Mouse (Mus musculus): Measurements from ENCODE around the gene Ddx5. TPM values are rescaled to one million over a fixed set of nuclear protein-coding genes. Genes with fewer than 3 reads are reported as not detected.
"Not testable (repeated sequence)": the region's sequence is repeated elsewhere in the genome, so short reads cannot be mapped to it uniquely, and the experiment has no call there.

Gene Ddx5
- polyA plus RNA-seq, 1 experiment from 2014 or later: 515 TPM

- Histone ChIP-seq H3K4me1 (ENCODE audit: control insufficient read depth, insufficient read depth, low read length) (peaks cover 14% of the 10 kb centered on the region), H3K9me3 (ENCODE audit: control insufficient read depth, low read length) (no peaks in the 10 kb centered on the region), H3K27ac (ENCODE audit: low read depth, low read length) (no peak overlapping the region), H3K4me3 (ENCODE audit: low read depth, low read length) (no peak overlapping the region), H3K36me3 (ENCODE audit: control insufficient read depth, insufficient read depth, low read length) (peaks cover 26% of the 10 kb centered on the region), H3K9ac (ENCODE audit: low read length) (no peak overlapping the region), H3K27me3 (ENCODE audit: control insufficient read depth, insufficient read depth, low read length) (no peaks in the 10 kb centered on the region), H3K4me2 (no peak overlapping the region)
- WGBS: 93% methylated on average over 2 of the region's 2 CpGs
- DNase-seq (ENCODE audit: low spot score, missing footprints) (no peak), ATAC-seq (ENCODE audit: low FRiP score) (no peak)
Observed at GRCm38 (mm10) chr11:106784476-106784875, 4.5 kb downstream of the Ddx5 start.

- H3K9me3 ChIP-seq (ENCODE audit: control insufficient read depth, low read length): no peaks in the 10 kb centered on the region
- peaks cover 16% of the 10 kb centered on the region for H3K4me1 ChIP-seq (ENCODE audit: control insufficient read depth, insufficient read depth, low read length)
- no peak overlapping the region for H3K4me3 ChIP-seq (ENCODE audit: low read depth, low read length)
- no peak overlapping the region for H3K4me2 ChIP-seq
- WGBS: 85% methylated on average over 9 of the region's 9 CpGs
- no peak overlapping the region for H3K27ac ChIP-seq (ENCODE audit: low read depth, low read length)
- H3K9ac ChIP-seq (ENCODE audit: low read length): no peak overlapping the region
- no peak for ATAC-seq (ENCODE audit: low FRiP score)
- DNase-seq (ENCODE audit: low spot score, missing footprints): peak; percentile 87
- H3K36me3 ChIP-seq (ENCODE audit: control insufficient read depth, insufficient read depth, low read length): peaks cover 26% of the 10 kb centered on the region
- H3K27me3 ChIP-seq (ENCODE audit: control insufficient read depth, insufficient read depth, low read length): no peaks in the 10 kb centered on the region
Observed at GRCm38 (mm10) chr11:106782841-106783764, 5.9 kb downstream of the Ddx5 start.

GRCm38 (mm10) chr11:106782271-106782670 is 6.7 kb downstream of the Ddx5 start:
- DNase-seq (ENCODE audit: low spot score, missing footprints); H3K27ac ChIP-seq (ENCODE audit: low read depth, low read length); H3K9ac ChIP-seq (ENCODE audit: low read length); H3K27me3 ChIP-seq (ENCODE audit: control insufficient read depth, insufficient read depth, low read length); H3K4me3 ChIP-seq (ENCODE audit: low read depth, low read length); ATAC-seq (ENCODE audit: low FRiP score); H3K9me3 ChIP-seq (ENCODE audit: control insufficient read depth, low read length); H3K4me2 ChIP-seq: not testable (repeated sequence)
- Histone ChIP-seq H3K36me3 (ENCODE audit: control insufficient read depth, insufficient read depth, low read length) (peaks cover 26% of the 10 kb centered on the region), H3K4me1 (ENCODE audit: control insufficient read depth, insufficient read depth, low read length) (peaks cover 16% of the 10 kb centered on the region)
- WGBS: 91% methylated on average over 7 of the region's 7 CpGs

- no peak overlapping the region for H3K27ac ChIP-seq (ENCODE audit: low read depth, low read length)
- no peak overlapping the region for H3K4me3 ChIP-seq (ENCODE audit: low read depth, low read length)
- 79% methylated on average over 6 of the region's 6 CpGs for WGBS
- DNase-seq (ENCODE audit: low spot score, missing footprints): peak; percentile 91
- peaks cover 8% of the 10 kb centered on the region for H3K4me1 ChIP-seq (ENCODE audit: control insufficient read depth, insufficient read depth, low read length)
- no peaks in the 10 kb centered on the region for H3K27me3 ChIP-seq (ENCODE audit: control insufficient read depth, insufficient read depth, low read length)
- H3K36me3 ChIP-seq (ENCODE audit: control insufficient read depth, insufficient read depth, low read length): peaks cover 26% of the 10 kb centered on the region
- ATAC-seq (ENCODE audit: low FRiP score): no peak
- H3K9me3 ChIP-seq (ENCODE audit: control insufficient read depth, low read length): no peaks in the 10 kb centered on the region
- no peak overlapping the region for H3K9ac ChIP-seq (ENCODE audit: low read length)
- no peak overlapping the region for H3K4me2 ChIP-seq
Observed at GRCm38 (mm10) chr11:106780590-106781220, 8.3 kb downstream of the Ddx5 start.

GRCm38 (mm10) chr11:106780089-106780425 is 8.9 kb downstream of the Ddx5 start:
- peak overlapping the region; percentile 82; the same call in 1 of the 2 replicates for H3K27ac ChIP-seq (ENCODE audit: low read depth, low read length)
- WGBS: 68% methylated on average over 4 of the region's 4 CpGs
- peak overlapping the region; percentile 24 for H3K4me2 ChIP-seq

GRCm38 (mm10) chr11:106779388-106780088 is 9.4 kb downstream of the Ddx5 start, which contains the start of gene Polg2:
Gene Polg2, minus strand, starts transcription at chr11:106779537.
- Histone ChIP-seq H3K4me3 (ENCODE audit: low read depth, low read length) (peak within 1 kb of the TSS; percentile 78), H3K9me3 (ENCODE audit: control insufficient read depth, low read length) (no peaks in the 10 kb centered on the region), H3K27me3 (ENCODE audit: control insufficient read depth, insufficient read depth, low read length) (no peaks in the 10 kb centered on the region), H3K4me2 (peak within 1 kb of the TSS; percentile 85), H3K27ac (ENCODE audit: low read depth, low read length) (peak within 1 kb of the TSS; percentile 82), H3K4me1 (ENCODE audit: control insufficient read depth, insufficient read depth, low read length) (peaks cover 6% of the 10 kb centered on the region; the same call in 1 of the 2 replicates), H3K9ac (ENCODE audit: low read length) (peak within 1 kb of the TSS; percentile 87), H3K36me3 (ENCODE audit: control insufficient read depth, insufficient read depth, low read length) (peaks cover 22% of the 10 kb centered on the region)
- DNase-seq (ENCODE audit: low spot score, missing footprints): peak; percentile 99
- 2% methylated on average over 30 of the region's 30 CpGs for WGBS
- peak; percentile 99 for ATAC-seq (ENCODE audit: low FRiP score)

More at GRCm38 (mm10) chr11:106780089-106780425, 8.9 kb downstream of the Ddx5 start:
- Histone ChIP-seq H3K4me3 (ENCODE audit: low read depth, low read length) (no peak overlapping the region), H3K36me3 (ENCODE audit: control insufficient read depth, insufficient read depth, low read length) (peaks cover 22% of the 10 kb centered on the region), H3K4me1 (ENCODE audit: control insufficient read depth, insufficient read depth, low read length) (peaks cover 6% of the 10 kb centered on the region; the same call in 1 of the 2 replicates), H3K9ac (ENCODE audit: low read length) (no peak overlapping the region), H3K27me3 (ENCODE audit: control insufficient read depth, insufficient read depth, low read length) (no peaks in the 10 kb centered on the region), H3K9me3 (ENCODE audit: control insufficient read depth, low read length) (no peaks in the 10 kb centered on the region)
- ATAC-seq (ENCODE audit: low FRiP score): no peak; the same call in none of the 2 replicates
- no peak for DNase-seq (ENCODE audit: low spot score, missing footprints)

- Histone ChIP-seq H3K4me2 (peak overlapping the region; percentile 85), H3K27me3 (ENCODE audit: control insufficient read depth, insufficient read depth, low read length) (no peaks in the 10 kb centered on the region), H3K4me3 (ENCODE audit: low read depth, low read length) (peak overlapping the region; percentile 78), H3K36me3 (ENCODE audit: control insufficient read depth, insufficient read depth, low read length) (peaks cover 21% of the 10 kb centered on the region), H3K9me3 (ENCODE audit: control insufficient read depth, low read length) (no peaks in the 10 kb centered on the region), H3K9ac (ENCODE audit: low read length) (peak overlapping the region; percentile 87), H3K27ac (ENCODE audit: low read depth, low read length) (peak overlapping the region; percentile 82), H3K4me1 (ENCODE audit: control insufficient read depth, insufficient read depth, low read length) (peaks cover 6% of the 10 kb centered on the region; the same call in 1 of the 2 replicates)
- WGBS: 4% methylated on average over 39 of the region's 39 CpGs
- ATAC-seq (ENCODE audit: low FRiP score) (peak; percentile 84), DNase-seq (ENCODE audit: low spot score, missing footprints) (peak; percentile 97)
Observed at GRCm38 (mm10) chr11:106778589-106779387, 10.2 kb downstream of the Ddx5 start.

GRCm38 (mm10) chr11:106778132-106778531 is 10.9 kb downstream of the Ddx5 start:
- no peaks in the 10 kb centered on the region for H3K27me3 ChIP-seq (ENCODE audit: control insufficient read depth, insufficient read depth, low read length)
- no peak for ATAC-seq (ENCODE audit: low FRiP score)
- H3K4me3 ChIP-seq (ENCODE audit: low read depth, low read length): no peak overlapping the region
- H3K4me2 ChIP-seq: no peak overlapping the region
- peaks cover 6% of the 10 kb centered on the region; the same call in 1 of the 2 replicates for H3K4me1 ChIP-seq (ENCODE audit: control insufficient read depth, insufficient read depth, low read length)
- no peak overlapping the region for H3K27ac ChIP-seq (ENCODE audit: low read depth, low read length)
- H3K9ac ChIP-seq (ENCODE audit: low read length): no peak overlapping the region
- WGBS: 93% methylated on average over 7 of the region's 7 CpGs
- no peak for DNase-seq (ENCODE audit: low spot score, missing footprints)
- peaks cover 16% of the 10 kb centered on the region for H3K36me3 ChIP-seq (ENCODE audit: control insufficient read depth, insufficient read depth, low read length)
- H3K9me3 ChIP-seq (ENCODE audit: control insufficient read depth, low read length): no peaks in the 10 kb centered on the region
